Mouse (Mus musculus) heart, embryonic 14.5 days (tissue): ENCODE measurements around the gene Trim23. TPM values are rescaled to one million over a fixed set of nuclear protein-coding genes. Genes with fewer than 3 reads are reported as not detected.

Experiments used
- polyA plus RNA-seq: library from polyadenylated mRNA; unstranded; fragments of >200 nt; fragmentation: Nextera tagmentation; extraction: Ambion mirVana; gene quantifications from 2 replicates; pipeline ENCODE4 v1.2.1, GENCODE M21; 2014

Gene Trim23
- polyA plus RNA-seq, 1 experiment from 2014 or later: 17.2 TPM

Other genes starting within 250 kb of the Trim23 start
- 25.0 and 25.6 TPM in 2 replicates for gene Nln, start 69.2 kb upstream of the Trim23 start, polyA plus RNA-seq
- 2.2 and 2.9 TPM in 2 replicates for gene Sgtb, start 69.1 kb upstream of the Trim23 start, polyA plus RNA-seq
- 48.7 and 51.3 TPM in 2 replicates for gene Trappc13, start 328 bp upstream of the Trim23 start, polyA plus RNA-seq
- 40.2 and 49.5 TPM in 2 replicates for gene Cenpk, start 49.8 kb downstream of the Trim23 start, polyA plus RNA-seq
- gene Ppwd1, start 50.0 kb downstream of the Trim23 start, polyA plus RNA-seq: 8.2 and 9.3 TPM in 2 replicates
- gene Adamts6, start 109.0 kb downstream of the Trim23 start, polyA plus RNA-seq: 9.8 and 10.7 TPM in 2 replicates